Mouse (Mus musculus) midbrain, embryonic 16.5 days (tissue): ENCODE data around the gene Ntng1. TPM values are rescaled to one million over a fixed set of nuclear protein-coding genes. Genes with fewer than 3 reads are reported as not detected.
A peak's percentile ranks its signal among the peaks of the same experiment; 100 is the strongest.

Source experiments
- ATAC-seq: fragments of 200-750 bp; cut with Nextera tagmentation; 2 replicates; pipeline ENCODE4 v1.8.0; 2017; ENCODE audit warnings: moderate TSS enrichment
- H3K27ac ChIP-seq: fragments of 300-500 bp; sonication (generic); 2 replicates; pipeline ENCODE4 v1.5.1; 2014; ENCODE audit warnings: mild to moderate bottlenecking, low read length, mixed read lengths
- H3K27me3 ChIP-seq: fragments of 300-500 bp; sonication (generic); 2 replicates; pipeline ENCODE4 v1.6.1; 2014; ENCODE audit warnings: low read depth, low read length, mixed read lengths; ENCODE audit not compliant: control insufficient read depth, insufficient read depth
- H3K36me3 ChIP-seq: fragments of 300-500 bp; sonication (generic); 2 replicates; pipeline ENCODE4 v1.6.1; 2014; ENCODE audit warnings: mild to moderate bottlenecking, low read length, moderate library complexity, mixed read lengths; ENCODE audit not compliant: control insufficient read depth, insufficient read depth
- H3K4me1 ChIP-seq: fragments of 300-500 bp; sonication (generic); 2 replicates; pipeline ENCODE4 v1.6.1; 2014; ENCODE audit warnings: mild to moderate bottlenecking, low read length, mixed read lengths; ENCODE audit not compliant: control insufficient read depth, insufficient read depth
- H3K4me2 ChIP-seq: fragments of 300-500 bp; sonication (generic); 2 replicates; pipeline ENCODE4 v1.6.1; 2014; ENCODE audit warnings: mild to moderate bottlenecking, low read length, mixed read lengths
- H3K4me3 ChIP-seq: fragments of 300-500 bp; sonication (generic); 2 replicates; pipeline ENCODE4 v1.5.1; 2014; ENCODE audit warnings: low read depth, mild to moderate bottlenecking, low read length, moderate library complexity, mixed read lengths
- H3K9ac ChIP-seq: fragments of 300-500 bp; sonication (generic); 2 replicates; pipeline ENCODE4 v1.6.1; 2014; ENCODE audit warnings: low read depth, low read length, mixed read lengths
- H3K9me3 ChIP-seq: fragments of 300-500 bp; sonication (generic); replicated peaks from 2 replicates; pipeline ENCODE4 v1.6.1; 2014; ENCODE audit warnings: mild to moderate bottlenecking, low read length, mixed read lengths; ENCODE audit not compliant: control insufficient read depth, poor library complexity, severe bottlenecking
- WGBS: fragments of 180-500 bp; shearing (Covaris S2); extraction: QIAGEN DNeasy Blood & Tissue Kit; methylation state at CpG from one replicate; pipeline ENCODE4 v1.1.7; 2014; 5-methylcytosine and 5-hydroxymethylcytosine counted together
- polyA plus RNA-seq: library from polyadenylated mRNA; unstranded; fragments of >200 nt; fragmentation: Nextera tagmentation; extraction: Ambion mirVana; gene quantifications from 2 replicates; pipeline ENCODE4 v1.2.1, GENCODE M21; 2015

The Ntng1 gene
- polyA plus RNA-seq, 1 experiment from 2014 or later = 53.8 TPM

DNA sequence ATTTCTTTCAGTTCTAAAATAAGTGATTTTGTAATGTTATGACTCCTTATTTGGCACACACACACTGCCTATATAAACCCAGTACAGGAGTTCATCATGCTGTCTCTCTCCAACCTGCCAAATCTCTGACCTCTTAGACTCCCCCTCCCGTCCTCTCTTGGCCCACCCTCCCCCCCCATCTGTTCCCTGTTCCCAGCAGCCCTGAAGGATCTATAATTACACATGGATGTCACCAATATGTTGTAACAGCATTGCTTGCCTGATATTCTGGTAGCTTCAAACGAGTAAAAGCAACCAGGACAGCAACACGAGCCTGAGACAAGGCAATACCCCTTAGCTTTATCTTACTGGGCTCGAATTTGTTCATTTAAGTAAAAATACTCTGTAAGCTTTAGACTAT is 220.0 kb downstream of the Ntng1 start:
- Histone ChIP-seq H3K27ac (no peak overlapping the region), H3K9me3 (no peaks in the 10 kb centered on the region), H3K36me3 (no peaks in the 10 kb centered on the region), H3K27me3 (no peaks in the 10 kb centered on the region), H3K9ac (no peak overlapping the region), H3K4me1 (0 out of 2 replicates have a peak, but pooled peaks cover 2% of the 10 kb centered on the region), H3K4me3 (no peak overlapping the region), H3K4me2 (no peak overlapping the region)
- 76% methylated on average over 4 of the region's 4 CpGs for WGBS
- ATAC-seq = no peak

DNA sequence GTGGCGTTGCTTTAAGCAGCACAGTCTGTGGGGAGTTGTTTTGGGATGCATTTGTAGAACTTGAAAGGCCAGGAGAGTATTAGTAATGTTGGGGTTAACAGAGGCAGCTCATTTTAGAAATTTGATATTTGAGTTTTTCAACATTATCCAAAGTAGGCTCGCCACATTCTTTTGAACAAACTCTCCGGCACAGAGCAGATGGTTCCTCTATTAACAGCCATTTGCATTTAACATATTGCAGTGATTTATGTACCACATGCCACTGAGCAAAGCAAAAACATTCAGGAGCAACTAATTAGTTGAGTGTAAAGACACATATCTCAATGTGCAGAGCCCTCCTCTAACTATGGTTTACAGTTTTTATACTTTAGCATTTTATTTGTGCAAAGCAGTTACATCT is 224.8 kb downstream of the Ntng1 start:
- H3K36me3 ChIP-seq = no peaks in the 10 kb centered on the region
- H3K27ac ChIP-seq = peak overlapping the region; percentile 30; the same call in 1 of the 2 replicates
- no peak for ATAC-seq
- WGBS = 63% methylated on average over 3 of the region's 3 CpGs
- H3K9me3 ChIP-seq = no peaks in the 10 kb centered on the region
- H3K9ac ChIP-seq = no peak overlapping the region
- H3K27me3 ChIP-seq = no peaks in the 10 kb centered on the region
- no peak overlapping the region for H3K4me3 ChIP-seq
- H3K4me2 ChIP-seq = no peak overlapping the region
- peaks cover 2% of the 10 kb centered on the region; the same call in 1 of the 2 replicates for H3K4me1 ChIP-seq

DNA sequence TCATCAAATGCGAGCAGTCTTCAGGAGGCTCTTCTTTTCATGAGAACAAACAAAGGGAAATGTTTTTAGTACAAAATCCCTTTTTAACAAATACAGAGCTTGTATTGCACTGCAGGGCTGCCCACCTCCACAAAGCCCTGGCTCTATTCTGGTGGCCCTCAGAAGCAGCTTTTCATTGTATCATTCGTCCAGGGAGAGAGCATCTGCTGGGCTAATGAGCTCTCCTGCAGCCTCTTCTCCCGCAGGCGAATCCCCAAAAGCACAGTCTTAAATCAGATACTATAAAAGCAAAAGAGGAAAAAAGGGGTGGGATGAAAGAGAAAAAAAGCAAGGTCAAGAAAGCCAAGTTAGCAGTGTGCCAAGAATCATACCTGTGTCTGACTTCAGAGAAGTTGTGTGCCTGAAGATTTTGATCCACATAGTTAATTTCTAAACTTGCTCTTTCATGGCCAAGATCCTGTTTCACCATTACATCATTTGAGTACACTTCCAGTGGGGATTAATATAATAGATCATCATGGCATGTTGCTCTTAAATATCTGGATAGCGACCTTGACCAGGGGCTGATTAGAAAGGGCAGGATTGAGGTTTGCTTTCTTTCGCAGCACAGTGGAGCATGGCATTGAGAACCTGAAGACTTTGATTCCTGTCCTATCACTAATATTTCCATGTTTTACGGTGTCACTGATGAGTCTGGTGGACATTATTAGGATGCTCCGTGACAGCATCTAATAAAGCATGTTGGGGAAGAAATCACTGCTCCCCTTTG is 225.7 kb downstream of the Ntng1 start:
- Histone ChIP-seq H3K27ac (peak overlapping the region; percentile 30; the same call in 1 of the 2 replicates), H3K9ac (no peak overlapping the region), H3K4me3 (no peak overlapping the region), H3K9me3 (no peaks in the 10 kb centered on the region), H3K4me2 (no peak overlapping the region), H3K4me1 (peaks cover 2% of the 10 kb centered on the region; the same call in 1 of the 2 replicates), H3K27me3 (no peaks in the 10 kb centered on the region), H3K36me3 (no peaks in the 10 kb centered on the region)
- peak; percentile 91 for ATAC-seq
- WGBS = 39% methylated on average over 8 of the region's 8 CpGs

DNA sequence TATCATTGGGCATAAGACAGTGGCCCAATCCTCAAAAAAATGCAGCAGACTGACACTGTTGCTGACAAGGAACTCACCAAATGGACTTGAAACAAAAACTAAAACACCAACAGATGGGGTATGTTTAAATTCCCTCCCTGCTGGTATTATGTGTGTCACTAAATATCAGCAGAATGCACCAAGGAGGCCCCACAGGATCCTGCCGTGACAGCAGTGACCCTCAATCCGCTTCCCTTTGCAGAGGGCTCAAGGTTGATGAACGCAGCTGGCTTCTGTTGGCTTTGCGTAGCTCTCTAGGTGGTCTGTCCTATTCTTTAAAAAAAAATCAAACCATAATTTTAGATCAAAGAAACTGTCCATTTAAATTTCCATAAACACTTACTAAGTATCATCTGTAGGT is 226.7 kb downstream of the Ntng1 start:
- Histone ChIP-seq H3K4me3 (no peak overlapping the region), H3K27ac (0 out of 2 replicates have a peak overlapping the region, but pooled peaks have one; percentile 3), H3K4me2 (no peak overlapping the region), H3K9me3 (no peaks in the 10 kb centered on the region), H3K4me1 (peaks cover 2% of the 10 kb centered on the region; the same call in 1 of the 2 replicates), H3K9ac (no peak overlapping the region), H3K36me3 (no peaks in the 10 kb centered on the region), H3K27me3 (no peaks in the 10 kb centered on the region)
- WGBS = 25% methylated on average over 4 of the region's 4 CpGs
- ATAC-seq = no peak

DNA sequence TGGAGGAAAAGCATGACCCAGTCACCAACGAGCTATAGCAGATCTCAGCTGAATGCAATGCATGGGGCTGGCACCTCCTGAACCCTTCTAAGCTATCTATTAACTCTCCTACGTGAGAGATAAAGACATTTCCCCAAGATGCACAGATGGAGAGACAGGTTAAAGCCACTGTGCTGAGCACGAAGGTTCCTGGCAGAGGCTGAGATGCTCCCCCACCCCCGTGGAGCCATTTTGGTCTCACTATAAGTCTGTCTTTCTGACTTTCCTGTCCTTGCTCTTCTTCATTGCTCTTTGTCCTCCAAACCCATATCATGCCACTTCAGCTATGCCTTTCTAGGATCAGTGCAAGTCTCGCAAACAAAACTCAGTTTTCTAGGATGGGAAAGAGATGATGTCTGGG is 229.6 kb downstream of the Ntng1 start:
- no peak overlapping the region for H3K4me2 ChIP-seq
- no peaks in the 10 kb centered on the region for H3K9me3 ChIP-seq
- no peak overlapping the region for H3K27ac ChIP-seq
- no peaks in the 10 kb centered on the region for H3K36me3 ChIP-seq
- WGBS = 84% methylated on average over 5 of the region's 5 CpGs
- no peak for ATAC-seq
- no peaks in the 10 kb centered on the region for H3K27me3 ChIP-seq
- H3K9ac ChIP-seq = no peak overlapping the region
- H3K4me1 ChIP-seq = peaks cover under 1% of the 10 kb centered on the region; the same call in 1 of the 2 replicates
- H3K4me3 ChIP-seq = no peak overlapping the region

DNA sequence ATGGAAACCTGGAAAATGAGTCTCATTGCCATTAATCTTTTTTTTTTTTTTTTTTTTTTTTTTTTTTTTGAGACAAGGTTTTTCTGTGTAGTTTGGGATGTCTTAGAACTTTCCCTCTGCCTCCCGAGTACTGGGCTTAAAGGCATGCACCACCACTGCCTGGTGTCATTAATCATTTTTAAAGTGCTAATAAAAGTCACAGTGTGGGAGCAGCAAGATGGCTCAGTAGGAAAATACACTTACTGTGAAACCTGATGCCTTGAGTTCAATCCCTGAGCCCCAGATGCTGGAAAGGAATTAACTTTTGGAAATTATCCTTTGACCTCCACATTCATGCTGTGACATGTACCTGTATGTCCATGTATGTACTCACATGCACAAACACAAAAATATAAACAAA is 253.2 kb downstream of the Ntng1 start:
- no peak for ATAC-seq
- no peaks in the 10 kb centered on the region for H3K9me3 ChIP-seq
- H3K9ac ChIP-seq = no peak overlapping the region
- no peak overlapping the region for H3K4me3 ChIP-seq
- H3K4me1 ChIP-seq = no peaks in the 10 kb centered on the region
- 64% methylated on average over 1 of the region's 1 CpGs for WGBS
- H3K27ac ChIP-seq = no peak overlapping the region
- no peaks in the 10 kb centered on the region for H3K27me3 ChIP-seq
- H3K36me3 ChIP-seq = no peaks in the 10 kb centered on the region
- H3K4me2 ChIP-seq = no peak overlapping the region

DNA sequence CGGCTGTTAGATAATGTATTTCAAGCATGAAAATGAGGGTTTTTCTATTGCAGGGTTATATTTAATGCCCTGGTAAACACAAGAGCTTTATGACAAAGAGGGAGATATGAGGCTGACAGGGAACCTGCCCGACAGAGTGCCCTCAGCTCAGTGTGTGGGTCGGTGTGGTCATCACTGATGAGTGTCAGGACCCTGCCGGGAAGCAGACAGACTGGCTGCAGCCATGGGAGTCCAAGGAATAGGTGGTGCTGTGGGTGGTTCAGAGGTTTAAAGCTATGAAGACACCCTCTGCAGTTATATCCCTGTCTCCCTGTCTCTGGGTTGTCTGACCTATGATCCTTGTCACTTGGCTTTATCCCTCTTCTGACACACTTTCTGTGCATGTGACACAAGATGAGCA is 258.1 kb downstream of the Ntng1 start:
- H3K4me2 ChIP-seq = no peak overlapping the region
- H3K4me3 ChIP-seq = no peak overlapping the region
- peaks cover 3% of the 10 kb centered on the region for H3K4me1 ChIP-seq
- 67% methylated on average over 4 of the region's 4 CpGs for WGBS
- H3K9ac ChIP-seq = no peak overlapping the region
- no peaks in the 10 kb centered on the region for H3K27me3 ChIP-seq
- H3K27ac ChIP-seq = no peak overlapping the region
- H3K36me3 ChIP-seq = no peaks in the 10 kb centered on the region
- ATAC-seq = peak; percentile 39; the same call in 1 of the 2 replicates
- H3K9me3 ChIP-seq = no peaks in the 10 kb centered on the region

DNA sequence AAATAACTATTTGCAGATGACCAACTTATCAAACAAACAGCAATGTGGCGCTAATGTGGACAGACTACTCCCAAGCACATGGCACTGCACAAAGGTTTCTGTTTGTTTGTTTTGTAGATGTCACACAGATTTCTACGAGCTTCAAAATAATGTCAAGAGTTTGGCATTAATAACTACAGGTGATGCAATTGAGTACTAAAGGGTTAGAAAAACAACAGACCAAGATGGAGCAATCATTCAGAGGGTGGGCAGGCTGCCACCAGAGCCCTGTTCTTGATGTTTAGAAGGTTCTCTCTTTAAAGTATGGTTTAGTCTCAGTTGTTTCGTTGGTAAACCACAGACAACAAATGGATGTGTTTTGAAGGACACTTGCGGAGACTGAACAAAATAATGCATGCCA is 264.8 kb downstream of the Ntng1 start:
- Histone ChIP-seq H3K36me3 (no peaks in the 10 kb centered on the region), H3K9ac (no peak overlapping the region), H3K4me3 (no peak overlapping the region), H3K9me3 (no peaks in the 10 kb centered on the region), H3K4me2 (no peak overlapping the region), H3K4me1 (no peaks in the 10 kb centered on the region), H3K27ac (no peak overlapping the region), H3K27me3 (no peaks in the 10 kb centered on the region)
- no peak for ATAC-seq
- WGBS = 81% methylated on average over 4 of the region's 4 CpGs

DNA sequence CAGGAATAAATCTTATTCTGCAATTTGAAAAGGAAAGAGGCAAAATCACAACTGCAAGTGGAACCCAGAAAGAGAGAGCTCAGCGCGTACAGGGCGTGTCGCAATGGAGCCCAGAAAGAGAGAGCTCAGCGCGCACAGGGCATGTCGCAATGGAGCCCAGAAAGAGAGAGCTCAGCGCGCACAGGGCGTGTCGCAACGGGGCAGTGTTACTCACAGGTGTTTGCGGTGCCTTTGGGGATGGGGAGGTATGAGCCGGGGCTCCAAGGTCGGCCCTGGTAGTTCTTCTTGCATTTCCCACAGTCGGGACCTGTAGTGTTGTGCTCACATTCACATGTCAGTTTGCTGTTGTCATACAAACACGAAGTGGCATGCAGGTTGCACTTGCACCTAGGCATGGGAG is 271.8 kb downstream of the Ntng1 start:
- Histone ChIP-seq H3K36me3 (no peaks in the 10 kb centered on the region), H3K4me3 (no peak overlapping the region), H3K27me3 (no peaks in the 10 kb centered on the region), H3K9me3 (no peaks in the 10 kb centered on the region), H3K27ac (no peak overlapping the region), H3K4me2 (no peak overlapping the region), H3K4me1 (no peaks in the 10 kb centered on the region), H3K9ac (no peak overlapping the region)
- ATAC-seq = no peak
- 92% methylated on average over 17 of the region's 17 CpGs for WGBS
